Mouse (Mus musculus) brain, embryonic 14.5 days (tissue): Measurements from ENCODE around the gene Fut8.

Experiments used
- CTCF ChIP-seq: fragments of 200-500 bp; IDR thresholded peaks from 2 replicates; pipeline ENCODE4 v1.5.1; 2012; ENCODE audit warnings: inconsistent platforms, mild to moderate bottlenecking, moderate library complexity, borderline replicate concordance; ENCODE audit not compliant: insufficient read depth, insufficient read length; ENCODE audit errors: extremely low read depth
- POLR2A ChIP-seq: fragments of 200-500 bp; IDR thresholded peaks from 2 replicates; pipeline ENCODE4 v1.6.1; 2012; ENCODE audit warnings: mild to moderate bottlenecking, inconsistent platforms, borderline replicate concordance; ENCODE audit not compliant: poor library complexity, insufficient read depth, insufficient read length, severe bottlenecking; ENCODE audit errors: extremely low read depth

GRCm38 (mm10) chr12:77481799-77482198, 243.9 kb downstream of the Fut8 start:
- no peak for TF ChIP-seq CTCF
- no peak for TF ChIP-seq POLR2A
